Mouse (Mus musculus) splenic B cell, adult 2 months (primary cell): ENCODE data around the gene Rdh1.
"Not testable (repeated sequence)": the region's sequence is repeated elsewhere in the genome, so short reads cannot be mapped to it uniquely, and the experiment has no call there.

ENCODE experiments used
- DNase-seq: peaks from one replicate; pipeline ENCODE4 v3.0.0-alpha.2; 2011; ENCODE audit warnings: low read depth, low spot score
- H3K27me3 ChIP-seq: 2 replicates; pipeline ENCODE4 v1.6.1; 2012; ENCODE audit warnings: mild to moderate bottlenecking, low read length, moderate library complexity, mixed read lengths; ENCODE audit not compliant: control insufficient read depth, poor library complexity, insufficient read depth, severe bottlenecking
- H3K36me3 ChIP-seq: 2 replicates; pipeline ENCODE4 v1.6.1; 2012; ENCODE audit warnings: mild to moderate bottlenecking, low read length, moderate library complexity, mixed read lengths; ENCODE audit not compliant: control insufficient read depth, poor library complexity, insufficient read depth, severe bottlenecking

Gene Rdh1

DNA sequence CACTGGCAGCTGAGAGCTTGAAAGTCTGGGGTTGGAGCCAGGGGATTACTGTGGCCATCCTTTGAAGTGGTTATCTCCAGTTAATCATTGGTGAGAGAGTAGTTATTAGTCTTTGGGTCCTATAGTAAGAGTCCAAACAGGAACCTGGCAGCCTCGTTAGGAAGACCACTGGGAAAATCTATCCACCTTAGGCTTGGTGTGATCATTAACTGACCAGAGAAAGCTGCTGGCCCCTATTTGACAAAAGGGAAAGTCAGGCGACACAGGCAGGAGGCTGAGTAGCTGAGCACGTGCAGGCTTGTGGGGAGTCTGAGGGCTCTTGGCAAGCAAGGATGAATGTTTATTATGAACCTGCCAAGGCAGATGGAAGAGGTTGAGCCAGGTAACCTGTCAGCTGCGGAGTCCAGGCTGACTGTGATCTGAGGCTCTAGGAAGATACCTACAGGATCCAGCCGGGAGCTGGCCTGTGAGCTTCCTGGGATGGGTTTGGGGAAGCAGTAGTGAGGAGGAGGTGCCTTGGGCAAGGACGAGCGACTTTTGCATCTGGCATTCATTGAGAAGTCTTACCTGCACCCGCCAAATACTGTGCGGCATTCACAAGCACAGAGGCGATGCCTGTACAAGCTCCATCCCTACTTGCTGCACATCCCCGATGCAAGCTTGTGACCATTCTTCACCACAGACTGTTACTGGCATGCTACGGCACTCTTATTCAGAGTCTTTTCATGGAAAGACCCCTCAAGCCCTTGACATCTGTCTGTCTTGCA is 4.6 kb downstream of the Rdh1 start:
- DNase-seq = no peak

DNA sequence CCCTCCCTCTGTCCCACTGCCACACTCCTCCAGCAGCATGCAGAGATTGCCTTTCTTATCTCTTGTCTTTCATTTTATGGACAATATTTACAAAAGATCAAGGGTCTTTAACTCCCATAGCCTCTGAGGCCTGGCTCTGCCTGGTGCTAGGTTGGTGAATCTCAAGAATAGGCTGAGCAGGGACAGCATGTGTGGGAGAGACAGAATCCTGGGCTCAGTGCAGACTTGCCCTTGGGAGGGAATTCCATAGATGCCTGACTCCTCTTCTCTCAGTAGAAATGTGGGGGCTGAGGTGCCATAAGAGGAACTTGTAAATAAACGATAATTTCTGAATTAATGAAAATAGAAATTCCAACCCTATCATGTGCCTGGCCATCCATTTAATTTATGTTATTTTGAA is 7.0 kb downstream of the Rdh1 start:
- Histone ChIP-seq H3K36me3 (no peaks in the 10 kb centered on the region), H3K27me3 (no peaks in the 10 kb centered on the region)
- no peak for DNase-seq

More for the DNA sequence above, 4.6 kb downstream of the Rdh1 start:
- Histone ChIP-seq H3K27me3 (no peaks in the 10 kb centered on the region), H3K36me3 (no peaks in the 10 kb centered on the region)

DNA sequence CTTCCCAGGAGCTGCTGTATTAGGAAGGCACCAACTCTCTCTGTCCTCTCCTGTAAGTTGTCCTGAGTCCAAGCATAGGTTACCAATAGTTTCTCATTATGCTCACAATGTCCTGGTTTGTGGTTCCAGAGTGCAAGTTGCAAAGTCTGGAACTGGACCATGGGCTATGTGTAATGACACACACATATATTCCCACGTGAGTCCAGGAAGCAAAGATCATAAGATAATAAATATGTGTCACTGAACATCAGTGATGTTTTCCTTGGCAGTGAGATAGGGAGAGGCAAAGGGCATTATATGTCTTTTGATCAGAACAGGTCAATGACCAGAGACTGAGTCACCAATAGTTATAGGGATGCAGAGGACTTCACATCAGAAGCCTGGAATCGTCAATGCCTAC is 16.5 kb downstream of the Rdh1 start, which contains the start of gene Rdh9:
Rdh9 (plus strand) TSS at position 376 of the 400 bp plus-strand sequence.
- Histone ChIP-seq H3K27me3 (no peaks in the 10 kb centered on the region; the same call in 1 of the 2 replicates), H3K36me3 (no peaks in the 10 kb centered on the region)
- DNase-seq = no peak

DNA sequence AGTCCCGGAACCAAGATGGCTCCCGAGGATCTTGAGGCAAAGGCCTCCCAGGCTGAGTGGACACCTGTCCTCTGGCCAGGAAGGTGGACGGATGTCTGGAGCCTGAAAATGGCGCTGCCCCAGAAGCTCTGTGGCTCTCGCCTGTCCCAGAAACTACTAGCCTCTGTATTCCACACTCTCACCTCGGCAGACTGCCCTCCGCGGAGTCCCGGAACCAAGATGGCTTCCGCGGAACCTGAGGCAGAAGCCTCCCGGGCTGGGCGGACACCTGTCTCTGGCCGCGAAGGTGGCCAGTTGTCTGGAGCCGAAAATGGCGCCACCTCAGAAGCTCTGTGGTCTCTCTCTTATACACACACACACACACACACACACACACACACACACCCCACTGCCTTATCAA is 22.8 kb downstream of the Rdh1 start:
- not testable (repeated sequence) for DNase-seq, H3K27me3 ChIP-seq, H3K36me3 ChIP-seq

DNA sequence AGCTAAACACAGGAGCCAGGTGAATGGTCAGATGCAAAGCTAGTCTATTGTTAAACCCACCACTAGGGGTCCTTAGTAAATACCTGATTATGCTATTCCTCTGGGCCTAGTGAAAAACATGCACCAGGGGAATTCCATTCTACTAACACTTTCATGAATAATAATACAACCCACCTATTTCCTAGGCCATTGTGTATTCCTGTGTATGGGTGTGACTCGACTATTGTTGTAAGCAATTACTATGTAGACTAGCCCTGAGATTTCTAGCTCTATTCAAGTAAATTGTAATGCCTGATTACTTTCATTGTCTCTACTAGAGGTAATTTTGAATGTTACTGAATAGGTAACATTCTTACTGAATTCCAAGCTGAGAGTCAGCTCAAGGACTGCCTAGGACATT is 25.9 kb downstream of the Rdh1 start:
- not testable (repeated sequence) for DNase-seq, H3K36me3 ChIP-seq, H3K27me3 ChIP-seq

DNA sequence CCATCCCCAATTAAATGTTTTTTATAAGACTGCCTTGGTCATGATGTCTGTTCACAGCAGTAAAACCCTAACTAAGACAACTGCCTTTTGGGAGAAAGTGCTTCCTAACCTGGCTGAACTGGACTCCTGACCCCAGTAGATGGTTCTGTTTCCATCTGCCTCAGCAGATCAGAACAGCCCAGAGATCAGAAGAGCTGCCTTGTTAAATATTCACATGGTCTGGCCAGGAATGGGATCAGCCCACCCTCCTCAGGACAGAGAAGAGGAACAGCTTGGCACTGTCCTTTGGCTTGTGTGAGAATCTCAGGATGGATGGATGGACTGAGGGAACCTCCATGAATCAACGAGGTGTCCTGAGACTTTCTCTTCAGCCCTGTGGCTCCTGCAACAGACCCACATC is 39.8 kb downstream of the Rdh1 start:
- no peaks in the 10 kb centered on the region for H3K36me3 ChIP-seq
- no peak for DNase-seq
- H3K27me3 ChIP-seq = no peaks in the 10 kb centered on the region

DNA sequence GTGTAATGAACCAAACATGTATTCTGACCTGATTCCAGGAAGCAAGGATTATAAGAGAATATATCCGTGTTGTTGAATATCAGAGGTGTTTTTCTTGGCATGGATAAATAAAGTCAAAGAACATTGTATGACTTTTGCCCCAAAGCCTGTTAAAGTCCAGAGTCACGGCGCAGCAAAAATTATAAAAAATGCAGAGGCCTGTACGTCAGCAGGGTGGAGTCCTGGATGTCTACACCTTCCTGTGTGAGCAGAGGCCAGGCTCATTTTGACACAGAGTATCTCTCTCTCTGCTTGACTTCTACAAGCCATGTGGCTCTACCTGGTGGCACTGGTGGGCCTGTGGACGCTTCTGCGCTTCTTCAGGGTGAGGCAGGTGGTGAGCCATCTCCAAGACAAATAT is 41.4 kb downstream of the Rdh1 start, which contains the start of gene Rdh16:
Rdh16 (plus strand) TSS at position 262 of the 400 bp plus-strand sequence.
- no peaks in the 10 kb centered on the region for H3K27me3 ChIP-seq
- DNase-seq = no peak
- H3K36me3 ChIP-seq = no peaks in the 10 kb centered on the region

DNA sequence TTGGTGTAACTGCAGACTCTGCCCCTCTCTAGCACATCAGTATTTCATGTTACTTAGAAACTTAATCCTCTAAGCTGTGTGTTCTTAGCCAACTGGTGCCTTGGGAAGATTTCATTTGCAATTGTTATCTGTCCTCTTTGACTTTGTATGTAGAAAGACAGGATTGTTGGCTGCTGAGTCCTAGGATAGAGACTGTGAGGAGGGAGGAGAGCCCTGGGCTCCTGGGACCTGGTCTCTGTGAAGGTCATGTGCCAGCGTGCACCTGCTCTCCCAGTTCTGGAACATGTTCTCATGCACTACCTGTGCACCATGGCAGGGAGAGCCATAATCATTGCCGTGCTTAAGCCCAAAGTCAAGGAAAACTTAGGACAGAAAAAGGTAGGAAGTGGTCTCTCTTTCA is 42.1 kb downstream of the Rdh1 start:
- DNase-seq = no peak
- Histone ChIP-seq H3K36me3 (no peaks in the 10 kb centered on the region), H3K27me3 (no peaks in the 10 kb centered on the region)

DNA sequence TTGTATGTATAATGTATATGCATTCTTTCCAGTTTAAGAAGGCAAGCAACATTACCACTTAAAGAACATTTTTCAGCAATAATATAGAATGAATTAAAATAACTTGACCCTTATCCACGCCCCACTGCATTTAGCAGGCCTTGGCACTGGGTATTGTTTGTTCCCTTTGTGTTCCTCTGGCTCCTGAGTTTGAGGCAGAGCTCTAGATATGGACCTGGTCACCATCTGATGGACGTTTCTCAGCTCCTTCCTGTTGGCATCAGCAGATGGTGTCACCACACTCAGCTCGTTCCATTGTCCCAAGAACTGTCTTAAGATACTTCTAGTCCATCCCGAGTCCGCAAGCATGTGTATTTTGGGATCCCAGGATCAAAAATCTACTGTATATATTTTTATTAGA is 42.7 kb downstream of the Rdh1 start:
- no peaks in the 10 kb centered on the region for H3K36me3 ChIP-seq

DNA sequence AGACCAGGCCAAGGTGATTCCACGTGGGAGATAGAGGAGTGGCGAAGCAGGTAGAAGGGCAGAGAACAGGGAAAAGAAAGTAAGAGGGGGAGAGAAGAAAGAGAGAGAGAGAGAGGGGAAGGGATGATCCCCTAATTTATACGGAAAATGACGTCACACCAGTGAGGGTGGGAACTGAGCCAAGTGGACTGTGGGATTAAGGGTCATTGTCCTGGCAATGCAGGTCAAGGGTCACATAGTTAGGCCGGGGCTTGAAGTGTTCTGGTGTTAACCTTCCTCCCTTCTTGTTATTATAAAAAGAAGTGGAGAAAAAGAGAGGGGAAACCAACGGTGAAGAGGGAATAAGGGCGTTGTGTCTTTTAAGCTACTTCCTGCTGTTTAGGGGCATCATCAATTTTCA is 44.9 kb downstream of the Rdh1 start:
- no peaks in the 10 kb centered on the region for H3K27me3 ChIP-seq
- DNase-seq = no peak
- no peaks in the 10 kb centered on the region for H3K36me3 ChIP-seq

More for the DNA sequence above, 42.7 kb downstream of the Rdh1 start:
- H3K27me3 ChIP-seq = no peaks in the 10 kb centered on the region
- DNase-seq = no peak

DNA sequence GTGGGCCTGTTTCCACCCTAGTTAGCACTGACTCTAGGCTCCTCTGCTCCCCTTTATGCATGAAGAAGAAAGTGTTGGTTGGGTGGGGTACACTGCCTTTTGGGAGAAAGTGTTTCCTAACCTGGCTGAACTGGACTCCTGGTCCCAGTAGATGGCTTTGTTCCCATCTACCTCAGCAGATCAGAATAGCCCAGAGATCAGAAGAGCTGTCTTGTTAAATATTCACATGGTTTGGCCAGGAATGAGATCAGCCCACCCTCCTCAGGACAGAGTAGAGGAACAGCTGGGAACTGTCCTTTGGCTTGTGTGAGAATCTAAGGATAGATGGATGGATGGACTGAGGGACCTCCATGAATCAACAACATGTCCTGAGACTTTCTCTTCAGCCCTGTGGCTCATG is 56.4 kb downstream of the Rdh1 start:
- no peak for DNase-seq
- Histone ChIP-seq H3K36me3 (no peaks in the 10 kb centered on the region), H3K27me3 (no peaks in the 10 kb centered on the region)

DNA sequence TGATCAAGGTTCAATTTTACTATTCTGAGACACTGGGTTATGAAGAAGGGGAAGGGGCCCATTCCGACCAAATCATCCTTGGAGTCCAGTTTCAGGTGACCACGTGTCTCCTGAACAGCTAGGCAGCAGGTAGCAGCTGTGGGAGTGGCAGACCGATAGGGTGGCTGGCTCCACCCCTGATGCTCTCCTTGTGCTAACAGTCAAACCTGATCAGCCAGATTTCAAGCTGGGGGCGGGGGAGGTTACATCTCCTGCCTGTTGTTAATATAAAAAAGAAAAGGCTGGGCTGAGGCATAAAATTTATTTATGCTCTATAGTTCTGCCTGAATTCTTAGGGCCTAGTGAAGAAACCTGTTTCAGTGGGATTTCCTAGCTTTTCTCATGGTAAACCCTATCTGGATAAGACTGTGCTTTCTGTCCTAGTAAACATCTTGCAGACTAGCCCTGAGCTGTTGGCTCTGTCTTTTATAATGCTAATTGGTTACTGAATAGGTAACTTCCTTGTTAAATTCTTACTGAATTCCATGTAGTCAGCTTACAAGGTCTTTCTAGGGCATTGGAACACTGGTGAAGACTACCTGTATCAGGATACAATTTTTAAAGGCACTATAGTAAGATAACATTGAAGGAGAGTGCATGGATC is 57.9 kb downstream of the Rdh1 start:
- H3K36me3 ChIP-seq, DNase-seq, H3K27me3 ChIP-seq: not testable (repeated sequence)
